Mouse (Mus musculus) CH12.LX (cell line): Measurements from ENCODE around the gene Aim2. TPM values are rescaled to one million over a fixed set of nuclear protein-coding genes. Genes with fewer than 3 reads are reported as not detected.
A peak's percentile ranks its signal among the peaks of the same experiment; 100 is the strongest.
"Not testable (repeated sequence)": the region's sequence is repeated elsewhere in the genome, so short reads cannot be mapped to it uniquely, and the experiment has no call there.

ENCODE experiments used
- DNase-seq: peaks from one replicate; pipeline ENCODE4 v3.0.0-alpha.2; 2013; ENCODE audit errors: extremely low read depth
- H3K27ac ChIP-seq: 2 replicates; pipeline ENCODE4 v1.5.1; 2012; ENCODE audit warnings: low read depth, mild to moderate bottlenecking, control low read depth, moderate library complexity; ENCODE audit not compliant: insufficient read depth
- H3K27me3 ChIP-seq: replicated peaks from 2 replicates; pipeline ENCODE3; 2012; ENCODE audit warnings: inconsistent platforms
- H3K36me3 ChIP-seq, 2 experiments: replicated peaks in 1 of 2; 2 replicates each; pipeline versions ENCODE3 to v1.6.1; 2012; ENCODE audit warnings: inconsistent platforms in 1 of 2, low read length in 1 of 2, mild to moderate bottlenecking in 1 of 2, mixed read lengths in 1 of 2, moderate library complexity in 1 of 2; ENCODE audit not compliant: control insufficient read depth in 1 of 2, insufficient read depth in 1 of 2
- H3K4me1 ChIP-seq, 2 experiments: 2 replicates each; pipeline ENCODE4 v1.6.1; 2012; ENCODE audit warnings: inconsistent platforms in 1 of 2, moderate library complexity in 1 of 2; ENCODE audit not compliant: insufficient read depth in 2 of 2, control insufficient read depth in 1 of 2
- H3K4me2 ChIP-seq: 2 replicates; pipeline ENCODE4 v1.6.1; 2012; ENCODE audit warnings: low read depth, mild to moderate bottlenecking, control low read depth; ENCODE audit not compliant: poor library complexity, insufficient read depth, severe bottlenecking
- H3K4me3 ChIP-seq, 3 experiments: fragments of 150-350 bp in 1 of 3; sonication (generic) in 1 of 3; replicated peaks in 1 of 3; 2 replicates each; pipeline versions ENCODE3 to v1.5.1; 2011 to 2012; ENCODE audit warnings: low read depth in 2 of 3, low read length in 2 of 3, mild to moderate bottlenecking in 2 of 3, moderate library complexity in 2 of 3, control low read depth in 1 of 3, improper control_type of control experiment in 1 of 3, inconsistent platforms in 1 of 3, mixed read lengths in 1 of 3; ENCODE audit not compliant: poor library complexity in 1 of 3
- H3K79me2 ChIP-seq: replicated peaks from 2 replicates; pipeline ENCODE4 v1.6.1; 2012; ENCODE audit warnings: mild to moderate bottlenecking, moderate library complexity; ENCODE audit not compliant: control insufficient read depth, poor library complexity, insufficient read depth, severe bottlenecking; ENCODE audit errors: extremely low read depth
- H3K9ac ChIP-seq: 2 replicates; pipeline ENCODE4 v1.6.1; 2012; ENCODE audit warnings: low read depth, mild to moderate bottlenecking, control low read depth, moderate library complexity; ENCODE audit not compliant: insufficient read depth
- H3K9me3 ChIP-seq: replicated peaks from 2 replicates; pipeline ENCODE3; 2012; ENCODE audit warnings: low read length, inconsistent platforms, mixed read lengths
- BHLHE40 ChIP-seq: IDR thresholded peaks from 2 replicates; pipeline ENCODE4 v1.6.1; 2011; ENCODE audit warnings: mild to moderate bottlenecking, low read depth, low read length, improper control_type of control experiment
- EP300 ChIP-seq: IDR thresholded peaks from 2 replicates; pipeline ENCODE4 v1.6.1; 2011; ENCODE audit warnings: low read length, improper control_type of control experiment
- ETS1 ChIP-seq: conservative IDR thresholded peaks from 2 replicates; pipeline ENCODE4 v1.6.1; 2012; ENCODE audit warnings: low read depth, mild to moderate bottlenecking, inconsistent platforms, low read length, improper control_type of control experiment, moderate library complexity
- IRF4 ChIP-seq: IDR thresholded peaks from 2 replicates; pipeline ENCODE4 v1.6.1; 2014; ENCODE audit warnings: low read depth, mild to moderate bottlenecking, inconsistent platforms, low read length, improper control_type of control experiment
- JUND ChIP-seq: conservative IDR thresholded peaks from 2 replicates; pipeline ENCODE4 v1.6.1; 2011; ENCODE audit warnings: low read depth, low read length, improper control_type of control experiment
- MAFK ChIP-seq: IDR thresholded peaks from 2 replicates; pipeline ENCODE4 v1.6.1; 2011; ENCODE audit warnings: low read length, improper control_type of control experiment; ENCODE audit not compliant: insufficient replicate concordance
- dilution Hi-C: fragments of 300-500 bp; cut with MboI; formaldehyde crosslinking; loops from 2 replicates; pipeline ENCODE4 v1.14.3; 2020; ENCODE audit warnings: low sequenced_read_pairs; ENCODE audit not compliant: extremely low pct_unique_long_range_greater_than_20kb, extremely low pct_ligation_motif_present
- in situ Hi-C: fragments of 300-500 bp; cut with MboI; formaldehyde crosslinking; loops from 3 replicates; pipeline ENCODE4 v1.14.3; 2019; ENCODE audit warnings: low sequenced_read_pairs, low pct_ligation_motif_present, low pct_unique_long_range_greater_than_20kb, mixed read lengths
- polyA plus RNA-seq: library from polyadenylated mRNA; unstranded; fragments of >175 nt; gene quantifications from 2 replicates; pipeline ENCODE4 v1.2.1, GENCODE M21; 2012; ENCODE audit warnings: low read depth; ENCODE audit not compliant: insufficient read length
- total RNA-seq, 2 experiments: library from RNA; depleted of rRNA; stranded (reverse); fragments of 300-350 nt in 1 of 2; fragments of >200 nt in 1 of 2; gene quantifications; 2 replicates each; pipeline ENCODE4 v1.2.3; 2012 to 2014

Gene Aim2
- total and polyA plus RNA-seq, 3 experiments, result 59.7 to 117 (median 87.0) TPM

GRCm38 (mm10) chr1:173491483-173491882 is 140.8 kb downstream of the Aim2 start:
- H3K4me1 ChIP-seq, H3K4me3 ChIP-seq, H3K36me3 ChIP-seq, dilution Hi-C loops, H3K4me2 ChIP-seq, H3K27ac ChIP-seq, H3K79me2 ChIP-seq, DNase-seq, H3K27me3 ChIP-seq, H3K9me3 ChIP-seq, H3K9ac ChIP-seq, in situ Hi-C loops: not testable (repeated sequence)

GRCm38 (mm10) chr1:173510595-173510994 is 159.9 kb downstream of the Aim2 start:
- in situ Hi-C loops, result not testable (repeated sequence)

More at GRCm38 (mm10) chr1:173510595-173510994, 159.9 kb downstream of the Aim2 start:
- H3K27me3 ChIP-seq, H3K9ac ChIP-seq, H3K4me3 ChIP-seq, H3K27ac ChIP-seq, H3K9me3 ChIP-seq, H3K36me3 ChIP-seq, H3K79me2 ChIP-seq, H3K4me1 ChIP-seq, dilution Hi-C loops, DNase-seq: not testable (repeated sequence)
- peak; percentile 55; the same call in 1 of the 2 replicates for TF ChIP-seq MAFK
- peak; percentile 86 for TF ChIP-seq IRF4
- peak; percentile 30; the same call in 1 of the 2 replicates for TF ChIP-seq JUND
- TF ChIP-seq BHLHE40, result peak; percentile 28; the same call in 1 of the 2 replicates
- TF ChIP-seq ETS1, result peak; percentile 17; the same call in 1 of the 2 replicates
- TF ChIP-seq EP300, result peak; percentile 69
- 0 out of 2 replicates have a peak overlapping the region, but pooled peaks have one; percentile 13 for H3K4me2 ChIP-seq

Other genes starting within 250 kb of the Aim2 start
- gene Olfr1408, start 213.5 kb upstream of the Aim2 start, total RNA-seq (2012; rRNA removed), result not detected in 2 replicates
- not detected in 2 replicates for gene Olfr1408, start 213.5 kb upstream of the Aim2 start, total RNA-seq (2014; rRNA removed)
- gene Olfr1408, start 213.5 kb upstream of the Aim2 start, polyA plus RNA-seq, result not detected in 2 replicates
- not detected in 2 replicates for gene Olfr1406, start 160.2 kb upstream of the Aim2 start, total RNA-seq (2012; rRNA removed)
- gene Olfr1406, start 160.2 kb upstream of the Aim2 start, total RNA-seq (2014; rRNA removed), result not detected in 2 replicates
- not detected in 2 replicates for gene Olfr1406, start 160.2 kb upstream of the Aim2 start, polyA plus RNA-seq
- not detected in 2 replicates for gene Olfr218, start 153.1 kb upstream of the Aim2 start, total RNA-seq (2012; rRNA removed)
- not detected in 2 replicates for gene Olfr218, start 153.1 kb upstream of the Aim2 start, total RNA-seq (2014; rRNA removed)
- gene Olfr218, start 153.1 kb upstream of the Aim2 start, polyA plus RNA-seq, result not detected in 2 replicates
- not detected in 2 replicates for gene Olfr1404, start 138.5 kb upstream of the Aim2 start, total RNA-seq (2012; rRNA removed)
- gene Olfr1404, start 138.5 kb upstream of the Aim2 start, total RNA-seq (2014; rRNA removed), result not detected in 2 replicates
- gene Olfr1404, start 138.5 kb upstream of the Aim2 start, polyA plus RNA-seq, result not detected in 2 replicates
- gene Fcer1a, start 123.7 kb upstream of the Aim2 start, total RNA-seq (2012; rRNA removed), result not detected in 2 replicates
- gene Fcer1a, start 123.7 kb upstream of the Aim2 start, total RNA-seq (2014; rRNA removed), result not detected in 2 replicates
- not detected in 2 replicates for gene Fcer1a, start 123.7 kb upstream of the Aim2 start, polyA plus RNA-seq
- not detected in 2 replicates for gene Olfr418, start 84.9 kb upstream of the Aim2 start, total RNA-seq (2012; rRNA removed)
- gene Olfr418, start 84.9 kb upstream of the Aim2 start, total RNA-seq (2014; rRNA removed), result not detected in 2 replicates
- gene Olfr418, start 84.9 kb upstream of the Aim2 start, polyA plus RNA-seq, result not detected in 2 replicates
- not detected in 2 replicates for gene Mptx2, start 73.1 kb upstream of the Aim2 start, total RNA-seq (2012; rRNA removed)
- gene Mptx2, start 73.1 kb upstream of the Aim2 start, total RNA-seq (2014; rRNA removed), result not detected in 2 replicates
- not detected in 2 replicates for gene Mptx2, start 73.1 kb upstream of the Aim2 start, polyA plus RNA-seq
- not detected in 2 replicates for gene Ackr1, start 17.1 kb upstream of the Aim2 start, total RNA-seq (2012; rRNA removed)
- gene Ackr1, start 17.1 kb upstream of the Aim2 start, total RNA-seq (2014; rRNA removed), result not detected in 2 replicates
- gene Ackr1, start 17.1 kb upstream of the Aim2 start, polyA plus RNA-seq, result not detected in 2 replicates
- not detected in 2 replicates for gene Cadm3, start 16.8 kb downstream of the Aim2 start, total RNA-seq (2012; rRNA removed)
- gene Cadm3, start 16.8 kb downstream of the Aim2 start, total RNA-seq (2014; rRNA removed), result not detected in 2 replicates
- gene Cadm3, start 16.8 kb downstream of the Aim2 start, polyA plus RNA-seq, result not detected in 2 replicates
- not detected in 2 replicates for gene Ifi206, start 140.2 kb downstream of the Aim2 start, total RNA-seq (2012; rRNA removed)
- gene Ifi206, start 140.2 kb downstream of the Aim2 start, total RNA-seq (2014; rRNA removed), result 0.65 TPM in 1 of 2 replicates, not detected in the other
- gene Ifi206, start 140.2 kb downstream of the Aim2 start, polyA plus RNA-seq, result 0.33 and 0.56 TPM in 2 replicates
- not detected in 2 replicates for gene Ifi214, start 185.1 kb downstream of the Aim2 start, total RNA-seq (2012; rRNA removed)
- 0.16 TPM in 1 of 2 replicates, not detected in the other for gene Ifi214, start 185.1 kb downstream of the Aim2 start, total RNA-seq (2014; rRNA removed)
- gene Ifi214, start 185.1 kb downstream of the Aim2 start, polyA plus RNA-seq, result 0.09 and 0.40 TPM in 2 replicates
- 41.2 and 46.5 TPM in 2 replicates for gene Ifi213, start 248.4 kb downstream of the Aim2 start, total RNA-seq (2012; rRNA removed)
- 70.8 and 78.0 TPM in 2 replicates for gene Ifi213, start 248.4 kb downstream of the Aim2 start, total RNA-seq (2014; rRNA removed)
- 40.1 and 42.7 TPM in 2 replicates for gene Ifi213, start 248.4 kb downstream of the Aim2 start, polyA plus RNA-seq